Mouse (Mus musculus): Measurements from ENCODE around the gene Lonrf2.
A peak's percentile ranks its signal among the peaks of the same experiment; 100 is the strongest.

Gene Lonrf2

DNA sequence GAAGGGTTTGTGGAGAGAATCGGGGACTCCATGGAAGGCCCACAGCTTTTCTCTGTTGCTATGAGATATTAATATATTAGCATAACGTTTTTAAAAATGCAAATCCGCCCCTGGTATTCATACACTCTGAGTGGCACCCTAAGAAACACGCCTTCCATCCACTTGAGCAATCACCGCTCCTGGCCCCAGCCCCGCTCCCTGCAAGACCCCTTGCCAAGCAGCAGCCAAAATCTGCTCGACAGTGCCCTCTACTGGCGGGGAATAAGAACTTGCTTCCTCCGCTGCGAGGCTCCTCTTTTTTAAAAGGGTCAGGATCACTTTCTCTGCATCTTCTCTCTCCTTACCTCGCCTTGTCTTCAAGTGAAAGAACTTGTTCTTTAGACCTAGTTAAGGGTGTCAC is 68.7 kb downstream of the Lonrf2 start:
- DNase-seq (ENCODE audit: low spot score), result peak; percentile 61

DNA sequence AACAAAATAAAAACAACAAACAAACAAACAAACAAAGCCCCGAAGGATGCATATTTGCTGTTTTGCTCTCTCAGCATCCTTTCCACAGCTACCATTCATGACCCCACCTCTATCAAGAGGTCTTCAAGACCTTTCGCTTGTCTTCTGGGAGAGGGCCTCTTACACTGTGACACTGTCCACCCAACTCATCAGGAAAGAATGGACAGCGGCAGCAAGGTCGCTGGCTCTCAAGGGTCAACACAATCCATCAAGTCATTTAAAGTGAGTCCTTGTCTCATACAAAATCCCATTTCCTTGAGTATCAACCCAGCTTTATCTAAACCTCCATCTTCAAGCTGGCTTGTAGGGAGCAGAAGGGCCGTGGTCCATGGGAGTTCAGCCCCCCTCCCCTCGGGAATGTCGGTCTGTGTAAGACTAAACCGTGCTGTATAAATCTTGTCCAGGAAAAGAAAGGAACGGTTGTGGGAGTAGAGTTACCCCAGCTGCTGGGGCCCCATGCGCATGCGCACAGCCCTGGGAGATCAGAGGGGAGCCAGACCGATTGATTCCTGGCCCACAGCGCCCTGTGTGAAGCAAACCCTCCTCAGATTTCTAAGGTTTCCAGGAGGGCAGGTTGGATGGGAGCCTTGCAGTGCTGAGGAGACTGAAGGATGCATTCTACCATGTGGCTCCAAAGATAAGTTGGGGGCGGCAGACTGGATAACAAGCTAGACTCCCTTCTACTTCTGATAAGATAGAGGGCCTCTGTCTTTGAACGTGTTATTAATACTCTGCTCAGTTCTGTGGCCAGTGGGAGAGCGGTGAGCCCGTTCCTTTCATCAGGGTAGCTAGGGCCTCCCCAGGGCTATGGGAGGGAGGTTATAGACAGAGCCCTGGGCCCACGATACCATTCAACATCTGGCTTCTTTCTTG is 69.6 kb downstream of the Lonrf2 start:
- peak; percentile 27 for DNase-seq (ENCODE audit: low spot score)

DNA sequence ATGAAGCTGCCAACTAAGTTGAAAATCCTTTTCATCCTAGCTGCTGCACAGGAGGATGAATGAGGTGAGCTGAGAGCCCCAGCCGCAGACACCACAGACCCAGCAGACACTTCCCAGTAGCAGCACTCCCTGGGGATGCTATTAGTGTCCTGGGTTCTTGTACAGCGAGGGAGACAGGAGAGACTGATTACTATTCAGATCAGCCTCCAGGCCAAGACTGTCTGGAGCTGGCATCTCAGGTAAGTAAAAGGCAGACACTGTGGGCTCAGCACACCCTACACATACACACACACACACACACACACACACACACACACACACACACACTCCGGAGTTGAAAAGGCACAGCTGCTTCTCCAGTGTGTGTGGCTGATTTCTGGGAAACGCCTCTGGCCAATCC is 70.3 kb downstream of the Lonrf2 start:
- no peak for DNase-seq (ENCODE audit: low spot score)

DNA sequence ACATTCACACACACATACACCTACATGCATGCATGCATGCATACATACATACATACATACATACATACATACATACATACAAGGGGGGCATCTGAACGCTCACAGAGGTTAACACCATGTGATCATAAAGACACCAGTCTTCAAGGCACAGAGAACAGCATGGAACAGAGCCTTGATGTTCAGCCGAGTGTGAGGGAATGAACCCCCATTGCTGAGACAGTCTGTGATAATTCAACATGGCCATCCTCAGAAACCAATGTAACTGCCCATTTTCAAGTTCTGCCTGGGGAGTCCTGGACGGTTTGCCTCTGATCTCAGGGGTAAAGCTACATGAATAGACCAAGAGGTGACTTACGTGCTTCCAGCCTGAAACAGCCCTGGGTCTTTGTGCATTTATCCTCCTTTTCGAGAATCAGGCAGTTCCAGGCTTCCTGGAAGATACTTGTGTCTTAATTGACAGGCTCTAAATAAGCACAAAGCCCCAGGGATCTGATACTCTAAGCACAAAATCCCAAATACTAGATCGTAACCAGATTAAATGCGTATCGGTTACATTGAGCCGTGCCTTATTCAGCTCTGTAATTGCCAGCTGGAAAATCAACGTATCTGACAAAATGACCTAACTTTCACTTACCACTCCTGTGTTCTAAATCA is 72.4 kb downstream of the Lonrf2 start:
- no peak for DNase-seq (ENCODE audit: low spot score)

DNA sequence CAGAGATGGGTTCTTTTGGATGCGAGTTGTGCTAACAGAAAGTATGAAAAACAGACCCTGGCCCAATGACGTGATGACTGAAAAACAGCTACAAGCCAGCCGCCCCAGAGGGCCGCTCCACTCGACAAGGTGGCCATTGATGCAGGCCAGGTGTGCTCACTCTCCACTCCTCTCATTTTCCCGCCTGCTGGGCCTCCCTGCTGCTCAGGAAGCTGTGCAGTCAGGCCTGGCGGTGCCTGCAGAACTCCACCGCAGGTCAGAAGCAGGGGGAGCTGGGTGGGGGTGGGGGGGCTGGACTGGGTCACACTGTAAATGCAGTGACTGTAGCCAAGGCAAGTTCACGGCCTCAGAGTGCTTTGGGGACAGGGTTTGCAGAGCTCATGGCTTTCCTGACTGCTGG is 76.1 kb downstream of the Lonrf2 start:
- no peak for DNase-seq (ENCODE audit: low spot score)

DNA sequence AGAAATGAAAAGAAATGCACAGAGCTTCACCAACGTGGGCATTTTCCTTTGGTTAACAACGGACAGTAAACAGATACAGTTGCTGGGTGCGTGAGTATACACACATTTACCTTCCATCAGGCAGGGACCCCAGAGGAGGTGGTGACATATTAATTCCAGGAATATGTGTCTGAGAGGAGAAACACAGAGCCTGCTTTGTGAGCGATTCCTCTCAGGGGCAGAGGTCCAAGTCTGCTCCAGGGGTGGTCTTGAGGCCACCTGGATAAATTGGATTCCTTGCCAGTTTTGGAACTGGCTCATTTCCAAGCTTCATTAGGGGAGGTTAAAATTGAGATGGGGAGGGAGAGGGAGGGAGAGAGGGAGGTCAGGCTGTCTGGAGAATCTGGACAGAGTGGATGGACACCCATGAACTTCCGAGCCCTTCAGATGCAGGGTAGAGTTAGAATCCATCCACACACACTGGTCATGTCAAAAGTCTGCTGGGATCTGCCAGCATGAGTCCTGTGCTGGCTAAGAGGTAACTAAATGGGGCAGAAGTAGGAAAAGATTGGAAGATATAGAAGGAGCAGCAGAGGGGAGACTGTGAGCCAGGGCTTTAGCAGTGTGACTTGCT is 78.6 kb downstream of the Lonrf2 start:
- DNase-seq (ENCODE audit: low spot score), result no peak

DNA sequence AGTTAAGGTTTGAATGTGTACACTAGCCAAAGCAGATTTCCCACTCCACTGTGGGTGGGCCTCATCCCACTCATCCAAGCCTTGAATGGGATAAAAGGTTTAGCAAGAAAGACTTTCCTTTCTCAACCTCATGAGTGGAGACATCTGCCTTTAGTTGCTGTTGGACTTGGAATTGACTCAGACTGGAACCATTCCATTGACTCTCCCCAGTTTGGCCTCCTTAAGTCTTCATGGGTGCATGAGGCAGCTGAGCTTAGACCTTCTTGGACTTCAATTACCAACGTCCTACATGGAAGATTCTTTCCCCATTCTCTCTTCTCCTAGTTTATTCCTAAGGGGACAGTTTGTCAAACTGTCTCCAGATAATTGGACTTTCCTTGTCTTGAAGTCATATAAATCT is 92.6 kb downstream of the Lonrf2 start:
- no peak for DNase-seq (ENCODE audit: low spot score)

Measured in lung, postnatal 25 days (tissue).